Mouse (Mus musculus) MEL (cell line): ENCODE measurements around the gene St3gal2. TPM values are rescaled to one million over a fixed set of nuclear protein-coding genes. Genes with fewer than 3 reads are reported as not detected.
A peak's percentile ranks its signal among the peaks of the same experiment; 100 is the strongest.

Experiments
- DNase-seq: peaks from one replicate; pipeline ENCODE4 v3.0.0; 2011; ENCODE audit warnings: low read depth, low spot score
- H3K27ac ChIP-seq: 2 replicates; pipeline ENCODE4 v1.5.1; 2012; ENCODE audit warnings: low read depth, mild to moderate bottlenecking, control low read depth, low read length, moderate library complexity; ENCODE audit not compliant: control insufficient read depth
- H3K27me3 ChIP-seq, 2 experiments: fragments of 150-350 bp in 1 of 2; sonication (generic) in 1 of 2; 2 replicates each; pipeline ENCODE4 v1.6.1; 2012; ENCODE audit warnings: low read length in 2 of 2, mild to moderate bottlenecking in 2 of 2, improper control_type of control experiment in 1 of 2, moderate library complexity in 1 of 2; ENCODE audit not compliant: insufficient read depth in 2 of 2, control insufficient read depth in 1 of 2
- H3K36me3 ChIP-seq, 2 experiments: 2 replicates each; pipeline ENCODE4 v1.6.1; 2012 to 2014; ENCODE audit warnings: low read length in 2 of 2, improper control_type of control experiment in 1 of 2, inconsistent platforms in 1 of 2, mild to moderate bottlenecking in 1 of 2; ENCODE audit not compliant: insufficient read depth in 2 of 2, control insufficient read depth in 1 of 2
- H3K4me1 ChIP-seq, 2 experiments: fragments of 150-350 bp in 1 of 2; sonication (generic) in 1 of 2; 2 replicates each; pipeline ENCODE4 v1.6.1; 2012; ENCODE audit warnings: low read length in 2 of 2, improper control_type of control experiment in 1 of 2, mild to moderate bottlenecking in 1 of 2; ENCODE audit not compliant: insufficient read depth in 2 of 2, control insufficient read depth in 1 of 2
- H3K4me3 ChIP-seq, 2 experiments: fragments of 150-350 bp in 1 of 2; sonication (generic) in 1 of 2; 2 replicates each; pipeline ENCODE4 v1.5.1; 2012; ENCODE audit warnings: low read depth in 2 of 2, low read length in 2 of 2, mild to moderate bottlenecking in 2 of 2, moderate library complexity in 2 of 2, control low read depth in 1 of 2, improper control_type of control experiment in 1 of 2; ENCODE audit not compliant: control insufficient read depth in 1 of 2, insufficient read depth in 1 of 2
- H3K79me2 ChIP-seq: 2 replicates; pipeline ENCODE4 v1.6.1; 2012; ENCODE audit warnings: mild to moderate bottlenecking, low read length, moderate library complexity; ENCODE audit not compliant: control insufficient read depth, poor library complexity, insufficient read depth
- H3K9ac ChIP-seq: 2 replicates; pipeline ENCODE4 v1.6.1; 2012; ENCODE audit warnings: low read depth, mild to moderate bottlenecking, control low read depth, low read length, moderate library complexity; ENCODE audit not compliant: control insufficient read depth, poor library complexity, severe bottlenecking
- H3K9me3 ChIP-seq: fragments of 150-350 bp; sonication (generic); replicated peaks from 2 replicates; pipeline ENCODE4 v1.6.1; 2012; ENCODE audit warnings: mild to moderate bottlenecking, low read length, improper control_type of control experiment, moderate library complexity; ENCODE audit not compliant: insufficient read depth
- BHLHE40 ChIP-seq: IDR thresholded peaks from 2 replicates; pipeline ENCODE4 v1.6.1; 2012; ENCODE audit warnings: low read depth, mild to moderate bottlenecking, inconsistent platforms, low read length, improper control_type of control experiment, borderline replicate concordance
- CHD2 ChIP-seq: IDR thresholded peaks from 2 replicates; pipeline ENCODE4 v1.6.1; 2011; ENCODE audit warnings: low read length, improper control_type of control experiment
- CTCF ChIP-seq, 3 experiments: IDR thresholded peaks in 2 of 3; conservative IDR thresholded peaks in 1 of 3; 2 replicates each; pipeline ENCODE4 v1.5.1; 2011 to 2012; ENCODE audit warnings: low read length in 3 of 3, low read depth in 2 of 3, mild to moderate bottlenecking in 2 of 3, improper control_type of control experiment in 1 of 3, inconsistent platforms in 1 of 3, mixed read lengths in 1 of 3, moderate library complexity in 1 of 3; ENCODE audit not compliant: control insufficient read depth in 1 of 3, insufficient read depth in 1 of 3, poor library complexity in 1 of 3, severe bottlenecking in 1 of 3
- EP300 ChIP-seq, 2 experiments: IDR thresholded peaks; 2 replicates each; pipeline ENCODE4 v1.6.1; 2011; ENCODE audit warnings: improper control_type of control experiment in 2 of 2, low read length in 2 of 2, low read depth in 1 of 2, mild to moderate bottlenecking in 1 of 2
- ETS1 ChIP-seq: IDR thresholded peaks from 2 replicates; pipeline ENCODE4 v1.6.1; 2012; ENCODE audit warnings: low read depth, mild to moderate bottlenecking, inconsistent platforms, low read length, improper control_type of control experiment, moderate library complexity
- KAT2A ChIP-seq: conservative IDR thresholded peaks from 2 replicates; pipeline ENCODE4 v1.6.1; 2012; ENCODE audit warnings: low read depth, low read length, improper control_type of control experiment, inconsistent platforms
- MAFK ChIP-seq: IDR thresholded peaks from 2 replicates; pipeline ENCODE4 v1.6.1; 2011; ENCODE audit warnings: low read depth, mild to moderate bottlenecking, low read length, improper control_type of control experiment, borderline replicate concordance
- MAX ChIP-seq: IDR thresholded peaks from 2 replicates; pipeline ENCODE4 v1.6.1; 2011; ENCODE audit warnings: low read length, improper control_type of control experiment
- MEF2A ChIP-seq: IDR thresholded peaks from 2 replicates; pipeline ENCODE4 v1.6.1; 2014; ENCODE audit warnings: low read depth, mild to moderate bottlenecking, inconsistent platforms, low read length, improper control_type of control experiment; ENCODE audit not compliant: poor library complexity, insufficient replicate concordance, severe bottlenecking; ENCODE audit errors: extremely low read depth
- MYB ChIP-seq: IDR thresholded peaks from 2 replicates; pipeline ENCODE4 v1.6.1; 2011; ENCODE audit warnings: mild to moderate bottlenecking, low read depth, low read length, improper control_type of control experiment
- MYC ChIP-seq: IDR thresholded peaks from 2 replicates; pipeline ENCODE4 v1.6.1; 2011; ENCODE audit warnings: low read depth, mild to moderate bottlenecking, low read length, improper control_type of control experiment, moderate library complexity
- NELFE ChIP-seq: IDR thresholded peaks from 2 replicates; pipeline ENCODE4 v1.6.1; 2011; ENCODE audit warnings: low read depth, low read length, improper control_type of control experiment
- NRF1 ChIP-seq: IDR thresholded peaks from 2 replicates; pipeline ENCODE4 v1.6.1; 2014; ENCODE audit warnings: low read depth, mild to moderate bottlenecking, inconsistent platforms, low read length, improper control_type of control experiment, moderate library complexity; ENCODE audit not compliant: poor library complexity, insufficient read depth, severe bottlenecking
- POLR2A ChIP-seq, 2 experiments: IDR thresholded peaks; 2 replicates each; pipeline ENCODE4 v1.6.1; 2011 to 2012; ENCODE audit warnings: low read length in 2 of 2, mild to moderate bottlenecking in 2 of 2, control low read depth in 1 of 2, improper control_type of control experiment in 1 of 2, low read depth in 1 of 2, moderate library complexity in 1 of 2; ENCODE audit not compliant: control insufficient read depth in 1 of 2, insufficient read depth in 1 of 2, poor library complexity in 1 of 2
- POLR2AphosphoS5 ChIP-seq: IDR thresholded peaks from 2 replicates; pipeline ENCODE4 v1.6.1; 2012; ENCODE audit warnings: low read depth, borderline replicate concordance, mild to moderate bottlenecking, inconsistent platforms, low read length, moderate library complexity, mixed read lengths
- RCOR1 ChIP-seq: IDR thresholded peaks from 2 replicates; pipeline ENCODE4 v1.6.1; 2012; ENCODE audit warnings: low read depth, mild to moderate bottlenecking, inconsistent platforms, low read length, improper control_type of control experiment
- SMC3 ChIP-seq: IDR thresholded peaks from 2 replicates; pipeline ENCODE4 v1.6.1; 2011; ENCODE audit warnings: low read depth, low read length, improper control_type of control experiment
- TAL1 ChIP-seq: IDR thresholded peaks from 2 replicates; pipeline ENCODE4 v1.6.1; 2012; ENCODE audit warnings: mild to moderate bottlenecking, inconsistent platforms, low read length, moderate library complexity, mixed read lengths
- UBTF ChIP-seq: IDR thresholded peaks from 2 replicates; pipeline ENCODE4 v1.6.1; 2012; ENCODE audit warnings: low read depth, mild to moderate bottlenecking, inconsistent platforms, low read length, improper control_type of control experiment, moderate library complexity, borderline replicate concordance; ENCODE audit not compliant: insufficient read depth
- ZC3H11A ChIP-seq: IDR thresholded peaks from 2 replicates; pipeline ENCODE4 v1.6.1; 2012; ENCODE audit warnings: low read depth, mild to moderate bottlenecking, inconsistent platforms, low read length, improper control_type of control experiment
- ZMIZ1 ChIP-seq: IDR thresholded peaks from 2 replicates; pipeline ENCODE4 v1.6.1; 2012; ENCODE audit warnings: low read depth, mild to moderate bottlenecking, inconsistent platforms, low read length, improper control_type of control experiment, moderate library complexity
- ZNF384 ChIP-seq: IDR thresholded peaks from 2 replicates; pipeline ENCODE4 v1.6.1; 2012; ENCODE audit warnings: low read depth, mild to moderate bottlenecking, inconsistent platforms, low read length, improper control_type of control experiment
- polyA plus RNA-seq, 2 experiments: library from polyadenylated mRNA; stranded (reverse) in 1 of 2; unstranded in 1 of 2; fragments of >175 nt in 1 of 2; fragments of >200 nt in 1 of 2; gene quantifications; 2 replicates each; pipeline versions ENCODE4 v1.2.1 to v1.2.4; 2012; ENCODE audit warnings: low replicate concordance in 2 of 2, low read depth in 1 of 2; ENCODE audit not compliant: insufficient read length in 2 of 2, insufficient read depth in 1 of 2, missing spikeins in 1 of 2
- total RNA-seq: library from RNA; depleted of rRNA; stranded (reverse); fragments of 300-350 nt; gene quantifications from 2 replicates; pipeline ENCODE4 v1.2.3, GENCODE M21; 2012

Gene St3gal2
- total and polyA plus RNA-seq, 3 experiments, result 5.2 to 18.0 TPM; not detected in 1

DNA sequence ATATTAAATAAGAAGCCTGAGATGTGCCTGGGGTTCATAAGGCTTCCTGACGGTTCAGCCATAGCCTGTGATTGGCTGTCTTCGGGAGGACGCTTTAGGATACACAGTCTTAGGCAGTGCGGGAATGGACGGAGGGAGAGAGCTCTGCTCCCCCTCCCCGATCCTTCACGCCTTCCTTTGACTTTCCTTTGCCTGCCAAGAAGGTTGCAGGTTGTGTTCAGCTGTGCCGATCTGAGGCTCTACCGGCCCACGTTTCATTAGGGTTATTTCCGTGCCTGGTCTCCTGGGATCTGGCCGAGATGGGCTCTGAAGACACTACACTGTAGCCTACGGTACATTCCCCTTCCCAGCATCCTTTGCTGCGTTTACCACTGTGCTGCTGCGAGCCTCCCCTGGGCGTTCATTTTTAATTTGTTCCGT is 30.4 kb downstream of the St3gal2 start:
- Histone ChIP-seq H3K4me1 (peaks cover 2 to 7% of the 10 kb centered on the region in 2 experiments; a peak in 2 of 4 replicates), H3K9ac (no peak overlapping the region), H3K9me3 (no peaks in the 10 kb centered on the region), H3K27me3 (no peaks in the 10 kb centered on the region), H3K36me3 (peaks cover 0 to 2% of the 10 kb centered on the region in 2 experiments; a peak in 2 of 4 replicates), H3K4me3 (no peak overlapping the region), H3K79me2 (no peaks in the 10 kb centered on the region), H3K27ac (no peak overlapping the region)
- DNase-seq, result no peak
- TF ChIP-seq UBTF (no peak), MAFK (no peak), CTCF (IDR thresholded peaks at IDR 0.05 in 2 of 3, conservative IDR thresholded peaks at IDR 0.05 in 1 of 3; ENCODE audit: control insufficient read depth in 1 of 3, insufficient read depth in 1 of 3, low read depth in 2 of 3, low read length in 3 of 3, poor library complexity in 1 of 3, severe bottlenecking in 1 of 3) (no peak), MAX (no peak), EP300 (IDR thresholded peaks at IDR 0.05; ENCODE audit: low read depth in 1 of 2, low read length in 2 of 2) (no peak), CHD2 (no peak), NRF1 (no peak), SMC3 (no peak), ZNF384 (no peak), MYB (no peak), POLR2A (IDR thresholded peaks at IDR 0.05; ENCODE audit: control insufficient read depth in 1 of 2, insufficient read depth in 1 of 2, low read depth in 1 of 2, low read length in 2 of 2, poor library complexity in 1 of 2) (no peak), KAT2A (no peak), ZC3H11A (no peak)

DNA sequence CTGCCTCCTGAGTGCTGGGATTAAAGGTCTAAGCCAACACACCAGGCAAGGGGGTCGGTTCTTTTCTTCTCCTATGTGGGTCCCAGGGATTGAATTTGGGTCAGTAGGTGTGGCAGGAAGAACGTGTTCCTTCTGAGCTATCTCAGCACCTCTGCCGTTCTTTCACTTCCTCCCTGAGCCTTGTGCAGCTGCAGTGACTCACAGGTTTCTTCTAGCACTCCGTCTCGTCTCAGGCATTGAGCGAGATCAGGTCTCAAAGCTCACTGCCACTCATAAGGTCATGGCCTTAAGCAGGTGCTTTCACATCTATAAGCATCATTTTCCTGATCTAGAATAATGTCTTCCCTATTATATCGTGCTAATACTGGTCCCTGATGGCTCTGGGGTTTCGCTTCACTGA is 35.1 kb downstream of the St3gal2 start:
- TF ChIP-seq ZMIZ1 (no peak), NELFE (no peak), SMC3 (no peak), BHLHE40 (no peak), MAX (0 out of 2 replicates have a peak, but pooled peaks have one; percentile 27), POLR2AphosphoS5 (no peak), TAL1 (peak; percentile 32), NRF1 (no peak), RCOR1 (0 out of 2 replicates have a peak, but pooled peaks have one; percentile 12), MEF2A (no peak), MYC (0 out of 2 replicates have a peak, but pooled peaks have one; percentile 41), EP300 (IDR thresholded peaks at IDR 0.05; ENCODE audit: low read depth in 1 of 2, low read length in 2 of 2) (peak; percentile 45 to 49; a peak in 3 of 4 replicates), ETS1 (peak; percentile 28; the same call in 1 of the 2 replicates)
- Histone ChIP-seq H3K36me3 (peaks cover 0 to 4% of the 10 kb centered on the region in 2 experiments; a peak in 2 of 4 replicates), H3K9me3 (no peaks in the 10 kb centered on the region), H3K79me2 (no peaks in the 10 kb centered on the region), H3K27me3 (no peaks in the 10 kb centered on the region), H3K27ac (peak overlapping the region; percentile 31; the same call in 1 of the 2 replicates), H3K4me1 (peaks cover 2 to 6% of the 10 kb centered on the region in 2 experiments; a peak in 2 of 4 replicates), H3K4me3 (peak overlapping the region; percentile 37 to 39; a peak in 2 of 4 replicates), H3K9ac (0 out of 2 replicates have a peak overlapping the region, but pooled peaks have one; percentile 19)
- peak; percentile 73 for DNase-seq
